Mouse (Mus musculus): ENCODE measurements around the gene Fscn1.

- TF ChIP-seq CTCF (IDR thresholded peaks at IDR 0.05; ENCODE audit: low read depth, low read length) (no peak), POLR2A (IDR thresholded peaks at IDR 0.05; ENCODE audit: extremely low read depth, insufficient read depth, low read length) (no peak)
These were observed 34.6 kb downstream of the Fscn1 start for GRCm38 (mm10) chr5:142994746-142995145.
